Mouse (Mus musculus) c-Kit-positive CD71-positive TER-119-positive erythroid progenitor cells, embryonic 14.5 days (primary cell): ENCODE results near the gene Hmga2.
"Not testable (repeated sequence)": the region's sequence is repeated elsewhere in the genome, so short reads cannot be mapped to it uniquely, and the experiment has no call there.

ENCODE experiments used
- DNase-seq: peaks from one replicate; pipeline ENCODE4 v3.0.0-alpha.2; 2013; ENCODE audit warnings: low spot score

The Hmga2 gene

GRCm38 (mm10) chr10:120344558-120345318 lies 131.5 kb downstream of the Hmga2 start:
- no peak for DNase-seq

- DNase-seq: not testable (repeated sequence)
Observed at GRCm38 (mm10) chr10:120339906-120340305, 136.4 kb downstream of the Hmga2 start.

DNA sequence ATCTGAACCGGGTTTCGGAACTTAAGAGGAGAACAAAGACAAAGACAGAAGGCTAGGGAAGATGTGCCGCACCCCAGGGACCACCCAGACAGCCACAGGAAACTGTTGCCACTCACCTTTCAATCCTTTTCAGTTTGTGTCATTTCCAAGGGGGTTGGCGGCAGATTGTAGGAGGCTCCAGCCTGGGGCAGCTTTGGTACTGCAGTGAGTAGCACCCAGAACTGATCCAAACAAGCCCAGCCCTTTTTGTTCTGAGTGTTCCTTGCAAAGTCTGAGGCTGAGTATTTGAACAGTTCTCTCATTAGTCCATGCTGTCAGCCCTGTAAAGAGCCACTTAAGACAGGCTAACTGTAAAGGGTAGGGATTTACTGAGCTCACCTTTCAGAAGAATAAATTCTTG lies 136.9 kb downstream of the Hmga2 start:
- DNase-seq: no peak

DNA sequence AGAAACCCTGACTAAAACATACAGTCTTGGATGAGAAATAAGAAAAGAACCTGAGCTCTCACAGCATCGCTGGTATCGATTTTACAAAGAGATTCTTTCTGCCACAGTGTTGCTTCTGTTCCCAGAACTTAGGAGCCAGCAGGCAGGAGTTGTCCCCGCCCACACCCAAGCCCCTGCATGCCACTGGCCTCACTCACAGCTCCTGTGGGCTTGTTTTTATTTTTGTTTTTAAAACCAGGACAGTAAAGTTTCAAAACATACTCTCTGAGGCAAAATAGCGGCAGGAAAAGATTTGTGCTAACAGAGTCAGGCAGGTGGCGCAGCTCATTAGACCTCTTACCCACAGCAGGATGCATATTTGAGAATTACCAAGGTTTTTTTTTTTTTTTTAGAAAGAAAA lies 137.4 kb downstream of the Hmga2 start:
- DNase-seq: no peak

GRCm38 (mm10) chr10:120338431-120338830 lies 137.8 kb downstream of the Hmga2 start:
- not testable (repeated sequence) for DNase-seq

GRCm38 (mm10) chr10:120327946-120328345 lies 148.3 kb downstream of the Hmga2 start:
- no peak for DNase-seq

DNA sequence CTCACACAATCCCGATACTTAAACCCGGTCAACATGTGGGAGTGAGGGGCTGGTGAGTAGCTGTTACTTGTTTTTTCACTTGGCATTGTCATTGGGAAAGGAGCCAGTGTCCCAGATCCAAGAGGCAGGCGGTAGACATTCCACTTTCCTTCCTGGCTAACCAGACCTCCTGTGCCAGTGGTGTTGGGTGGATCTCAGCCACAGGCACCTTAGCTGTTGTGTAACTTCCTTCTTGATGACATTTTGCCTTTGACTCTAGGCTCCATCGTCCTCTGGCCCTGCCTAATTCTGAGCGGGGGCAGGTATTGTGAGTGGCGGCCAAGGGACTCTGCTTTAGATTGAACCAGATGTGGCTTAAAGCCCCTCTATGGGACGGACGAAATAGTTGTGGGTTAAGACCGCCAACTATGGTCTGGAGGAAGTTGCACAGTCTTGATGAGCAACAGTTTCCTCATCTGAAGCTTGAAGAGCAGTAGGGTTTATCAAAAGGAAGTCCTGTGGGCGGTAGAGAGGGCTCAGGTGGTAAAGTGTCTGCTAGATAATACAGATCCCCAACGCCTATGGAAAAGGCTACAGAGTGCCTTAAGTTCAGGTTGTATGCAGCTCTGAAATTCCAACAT lies 152.6 kb downstream of the Hmga2 start:
- no peak for DNase-seq

GRCm38 (mm10) chr10:120322815-120323214 lies 153.5 kb downstream of the Hmga2 start:
- DNase-seq: no peak

- no peak for DNase-seq
Observed at GRCm38 (mm10) chr10:120319614-120320013, 156.7 kb downstream of the Hmga2 start.
